Mouse (Mus musculus) cerebral cortex, adult 2 months (tissue): ENCODE data around the gene Itgb5.

ENCODE experiments used
- WGBS: fragments of 180-500 bp; shearing (Covaris S2); methylation state at CpG from one replicate; pipeline ENCODE4 v1.1.7; 2018; 5-methylcytosine and 5-hydroxymethylcytosine counted together

The Itgb5 gene

DNA sequence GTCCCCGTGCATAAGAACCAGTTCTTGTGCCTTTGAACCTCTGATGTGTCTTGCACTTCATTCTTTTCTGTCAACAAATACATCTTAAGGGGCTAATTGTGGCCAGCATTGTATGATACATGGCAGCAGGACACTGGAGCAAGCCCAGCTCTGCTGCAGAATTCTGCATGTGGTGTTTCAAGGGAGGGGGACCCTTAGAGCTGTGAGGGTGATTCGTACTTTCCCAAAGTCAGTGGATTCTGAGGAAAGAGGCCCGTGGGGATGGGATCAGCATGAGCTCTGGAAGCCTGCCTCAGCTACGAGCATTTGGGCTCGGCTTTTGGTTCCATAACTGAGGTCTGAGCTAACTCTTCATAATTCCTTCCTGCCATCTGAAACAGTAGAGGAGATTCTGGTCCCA, 75.1 kb downstream of the Itgb5 start:
- WGBS = 87% methylated on average over 5 of the region's 5 CpGs

DNA sequence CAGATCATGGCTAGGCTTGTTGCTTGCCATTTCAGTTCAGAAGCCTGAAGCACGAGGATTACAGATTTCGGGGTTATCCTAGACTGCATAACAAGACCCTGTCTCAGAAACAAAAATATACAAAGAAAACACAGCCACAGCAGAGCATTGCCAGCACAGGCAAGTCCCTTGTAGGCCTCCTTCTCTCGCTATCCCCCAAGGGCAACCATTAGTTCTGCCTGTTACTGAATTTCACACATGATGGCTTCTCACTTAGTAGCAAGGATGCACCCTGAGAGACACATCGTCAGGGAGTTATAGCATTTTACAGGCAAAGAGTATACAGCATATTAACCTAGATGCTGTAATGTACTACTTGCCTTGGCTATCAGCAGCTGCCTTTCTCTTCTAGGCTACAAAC, 78.8 kb downstream of the Itgb5 start:
- WGBS = 84% methylated on average over 4 of the region's 4 CpGs

DNA sequence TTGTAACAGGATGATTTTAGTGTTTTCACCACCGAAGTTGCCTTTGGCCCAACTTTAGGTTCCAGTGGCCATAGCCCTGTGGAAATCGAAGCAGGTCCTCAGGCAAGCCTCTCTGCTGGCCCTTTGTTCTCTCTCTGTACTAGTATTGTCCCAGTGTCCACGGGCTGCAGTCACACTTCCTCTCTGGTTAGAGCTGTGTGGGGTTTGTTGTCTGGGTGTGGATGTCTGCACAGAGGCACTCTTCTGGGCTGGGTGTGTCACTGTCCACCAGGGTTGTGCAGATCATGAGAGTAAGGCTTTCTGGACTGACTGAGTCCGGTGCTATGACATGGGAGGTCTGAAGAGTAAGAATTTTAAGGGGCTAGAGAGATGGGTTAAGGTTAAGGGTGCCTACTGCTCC, 85.5 kb downstream of the Itgb5 start:
- 73% methylated on average over 4 of the region's 4 CpGs for WGBS

DNA sequence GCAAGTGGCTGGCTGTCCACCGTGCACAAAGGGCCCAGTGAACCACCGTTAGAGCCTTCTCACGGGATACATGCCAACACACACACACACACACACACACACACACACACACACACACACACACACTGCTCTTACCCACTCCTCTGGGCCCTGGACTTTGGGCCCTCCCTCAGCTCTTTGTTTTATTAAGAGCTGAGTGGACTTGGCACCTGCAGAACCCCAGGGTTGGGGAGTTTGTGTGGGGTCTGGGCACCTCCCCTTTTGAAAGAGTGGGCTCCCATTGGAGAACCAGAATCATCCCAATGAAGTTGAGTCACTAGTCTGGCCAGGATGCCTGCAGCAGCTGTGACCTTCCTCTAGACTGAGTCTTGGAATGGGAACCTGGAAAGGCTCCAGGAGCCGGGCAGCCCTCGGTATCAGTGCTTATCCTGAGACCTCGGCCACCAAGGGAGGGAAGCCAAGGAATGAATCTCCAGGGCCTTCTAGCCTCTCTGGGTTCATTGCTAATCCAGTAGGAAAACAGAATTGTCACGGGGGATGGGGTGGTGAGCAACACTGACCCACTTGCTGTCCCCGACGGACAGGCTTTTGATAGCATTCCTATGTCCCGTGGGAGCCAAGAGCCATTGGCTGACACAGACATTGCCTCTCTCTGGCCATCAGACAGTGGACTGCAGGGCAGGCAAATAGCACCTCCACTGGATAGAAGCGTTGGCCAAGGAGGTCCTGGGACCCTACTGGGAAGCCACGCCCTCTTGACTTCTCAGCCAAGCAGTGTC, 87.2 kb downstream of the Itgb5 start:
- 51% methylated on average over 12 of the region's 12 CpGs for WGBS

DNA sequence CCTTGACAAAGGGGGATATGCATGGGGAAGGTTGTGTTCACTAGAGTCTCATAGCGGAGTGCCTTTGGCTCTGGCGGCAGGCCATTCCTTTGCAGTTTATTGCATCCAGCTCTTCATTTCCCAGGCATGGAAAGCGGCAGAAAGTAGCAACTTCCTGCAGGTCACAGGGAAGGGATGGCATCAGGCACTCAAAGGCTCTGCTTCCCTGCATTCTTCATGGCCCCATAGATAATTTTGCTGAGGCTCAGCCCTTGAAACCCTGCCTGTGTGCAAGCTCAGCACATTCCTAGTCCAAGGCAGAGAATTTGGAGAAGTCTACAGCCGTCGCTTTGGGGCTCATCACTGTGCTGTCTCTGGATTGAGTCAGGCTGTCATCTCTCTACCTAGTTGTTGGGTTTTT, 87.9 kb downstream of the Itgb5 start:
- WGBS = 66% methylated on average over 5 of the region's 5 CpGs

DNA sequence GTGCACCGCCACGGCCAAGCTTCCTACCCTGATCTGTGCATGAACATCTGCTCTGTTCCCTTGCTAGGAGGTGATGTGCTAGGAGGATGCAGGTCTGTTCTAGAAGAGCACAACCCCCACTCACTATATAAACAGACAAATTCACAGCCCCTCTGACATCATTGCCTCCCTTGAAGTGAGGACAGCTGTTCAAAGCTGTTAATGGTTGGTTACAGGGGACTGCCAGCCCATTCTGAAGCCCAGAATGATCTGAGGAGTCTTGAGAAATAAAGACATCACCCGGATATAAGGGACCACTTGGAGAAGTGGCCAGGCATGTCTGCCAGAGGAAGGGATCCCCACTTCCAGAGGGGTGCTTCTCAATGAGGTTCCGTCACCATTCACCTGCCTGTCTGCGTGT, 88.5 kb downstream of the Itgb5 start:
- WGBS = 89% methylated on average over 5 of the region's 5 CpGs

DNA sequence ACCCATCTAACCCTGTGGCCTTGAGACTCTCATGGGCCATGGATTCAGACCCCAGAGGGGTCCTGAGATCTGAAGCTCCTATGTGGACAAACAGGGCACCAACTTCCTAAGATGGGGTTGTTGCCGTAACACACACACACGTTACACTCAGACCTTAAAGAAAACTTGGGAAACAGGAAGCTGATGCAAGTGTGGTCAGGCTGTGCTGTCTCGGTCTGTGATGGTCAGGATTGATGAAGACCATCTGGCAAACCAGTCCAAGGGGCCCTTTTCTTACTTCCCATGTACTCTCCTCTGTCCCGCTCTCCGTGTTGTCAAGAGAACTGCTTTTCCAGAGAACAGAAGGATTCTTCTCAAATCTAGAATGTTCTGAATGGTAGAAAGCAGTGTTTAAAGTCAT, 92.0 kb downstream of the Itgb5 start:
- WGBS = 89% methylated on average over 5 of the region's 5 CpGs

DNA sequence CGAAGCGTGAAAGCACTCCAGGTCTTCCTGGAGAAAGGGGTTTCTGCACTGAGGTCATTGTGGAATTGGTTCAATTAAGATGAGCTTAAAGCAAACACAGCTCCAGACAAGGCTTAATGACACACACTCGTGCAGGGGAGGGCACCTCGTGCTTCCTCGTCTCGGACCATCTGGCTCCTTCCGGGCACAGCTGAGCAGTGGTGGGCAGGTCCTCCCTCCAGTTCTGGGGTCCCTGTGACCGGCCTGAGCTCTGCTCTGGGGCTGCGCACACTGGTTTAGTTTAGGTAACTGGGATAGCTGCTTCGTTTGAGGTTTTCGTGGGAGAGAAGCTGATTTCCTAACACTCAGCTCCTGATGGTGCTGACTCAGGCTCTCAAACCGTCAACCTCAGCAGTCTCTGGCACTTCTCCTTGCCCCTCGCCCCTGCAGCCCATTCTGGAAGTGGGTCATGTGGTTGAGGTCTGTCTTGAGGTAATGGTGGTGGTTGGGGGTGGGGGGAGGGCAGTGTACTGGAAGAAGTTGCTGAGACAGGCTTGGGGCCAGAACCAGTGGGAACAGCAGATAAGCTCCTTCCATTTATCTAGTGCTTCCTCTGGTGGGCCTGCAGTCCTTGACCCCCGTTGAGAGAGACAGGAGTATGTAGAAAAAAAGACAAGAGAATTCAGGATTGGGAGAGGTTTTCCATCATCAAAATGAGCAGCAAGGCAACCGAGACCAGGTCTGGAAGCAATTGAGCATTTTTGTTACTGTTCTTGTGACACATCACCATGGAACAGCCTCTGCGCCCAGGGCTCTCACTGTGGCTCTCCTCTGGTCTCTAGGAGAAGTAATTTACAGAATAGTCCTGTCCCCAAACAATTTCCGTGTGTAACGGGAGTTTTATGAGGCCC, 92.9 kb downstream of the Itgb5 start:
- 56% methylated on average over 18 of the region's 18 CpGs for WGBS

DNA sequence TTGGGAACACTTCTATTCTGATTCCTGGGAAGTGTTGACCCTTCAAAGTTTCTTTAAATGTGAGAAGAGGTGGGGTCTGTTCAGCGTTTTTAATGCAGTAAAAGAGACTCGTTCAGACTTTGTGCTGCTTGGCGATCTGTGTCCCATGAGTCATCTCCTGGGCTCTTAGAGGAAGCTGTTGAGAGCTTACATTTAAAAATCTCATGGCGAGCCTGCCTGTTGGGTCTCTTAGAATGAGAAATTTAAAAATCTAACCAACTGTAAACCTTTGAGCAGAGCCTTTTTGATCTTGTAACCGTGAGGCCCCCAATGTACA, 93.5 kb downstream of the Itgb5 start:
- WGBS = 46% methylated on average over 5 of the region's 5 CpGs

DNA sequence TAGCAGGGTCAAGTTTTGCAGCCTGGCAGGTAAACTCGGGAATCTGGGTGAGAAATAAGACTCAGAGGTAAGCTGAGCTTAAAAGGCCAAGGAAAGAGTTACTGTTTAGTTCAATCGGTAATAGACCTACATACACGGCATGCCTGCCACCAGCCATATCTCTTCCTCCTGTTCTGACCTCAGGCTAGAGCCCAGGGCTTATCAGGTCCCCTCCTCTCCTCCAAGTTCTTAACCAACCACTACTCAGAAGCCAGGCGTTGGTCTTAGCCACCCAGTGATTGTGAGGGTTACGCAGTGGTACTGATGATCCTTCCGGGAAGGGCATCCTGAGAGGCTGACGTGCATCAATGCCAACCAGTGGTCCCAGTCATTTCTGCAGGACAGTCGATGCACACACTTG, 94.3 kb downstream of the Itgb5 start:
- WGBS = 93% methylated on average over 8 of the region's 8 CpGs

DNA sequence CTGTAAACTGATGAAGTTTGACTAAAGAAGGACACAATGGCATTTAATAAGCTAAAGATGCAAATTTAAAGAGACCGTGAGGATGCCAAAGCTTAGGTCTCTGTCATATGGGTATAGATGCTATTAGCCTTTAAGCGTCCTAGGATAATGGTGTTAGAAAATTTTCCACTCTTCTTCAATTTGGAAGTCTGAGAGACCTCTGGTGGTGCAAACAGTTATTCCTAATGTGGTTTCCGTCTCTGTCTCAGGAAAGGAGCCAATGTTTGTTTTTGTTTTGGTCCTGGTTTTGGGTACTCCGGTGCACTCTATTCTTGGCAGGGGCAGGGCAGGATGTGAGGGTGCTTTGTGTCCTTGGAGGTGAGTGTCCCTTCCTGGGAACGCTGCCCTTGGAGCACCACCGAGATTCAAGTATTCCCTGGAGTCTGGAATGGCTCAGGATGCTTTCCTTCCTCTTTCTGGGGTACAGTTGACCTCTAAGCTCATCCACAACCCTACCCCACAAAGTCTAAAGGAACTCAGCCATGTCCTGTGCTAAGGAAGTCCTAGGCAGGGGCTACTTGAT, 97.9 kb downstream of the Itgb5 start:
- WGBS = 57% methylated on average over 6 of the region's 6 CpGs

DNA sequence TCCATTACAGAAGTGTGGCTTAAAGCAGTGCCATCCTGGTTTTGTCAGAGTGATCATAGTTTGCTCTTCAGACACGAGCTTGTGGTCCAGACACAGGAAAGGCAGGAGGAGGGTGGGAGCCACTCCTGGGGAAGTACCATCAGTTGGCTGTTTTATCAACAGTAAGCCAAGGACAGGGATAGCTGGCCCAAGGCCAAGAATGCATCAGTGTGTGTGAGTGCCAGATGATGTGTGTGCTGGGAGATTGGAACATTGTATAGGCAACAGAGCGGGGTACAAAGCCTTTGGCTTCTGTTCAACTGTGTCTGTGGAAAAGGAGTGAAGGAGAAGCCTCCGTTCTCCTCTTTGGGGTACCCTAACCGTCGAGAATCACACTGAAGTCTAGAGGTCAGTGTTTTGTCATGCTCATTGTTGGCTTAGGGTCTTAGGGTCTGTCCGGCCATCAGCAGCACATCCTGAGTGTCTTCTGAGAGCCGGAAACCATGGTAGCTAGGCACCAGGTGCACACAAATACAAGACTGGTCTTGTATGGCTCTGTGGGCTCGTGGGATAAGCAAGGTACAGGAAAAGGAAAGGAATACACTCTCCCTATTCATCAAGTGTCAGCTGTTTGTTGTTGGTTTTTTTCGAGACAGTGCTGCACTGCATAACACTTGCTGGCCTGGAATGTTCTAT, 99.5 kb downstream of the Itgb5 start:
- WGBS = 74% methylated on average over 9 of the region's 9 CpGs

DNA sequence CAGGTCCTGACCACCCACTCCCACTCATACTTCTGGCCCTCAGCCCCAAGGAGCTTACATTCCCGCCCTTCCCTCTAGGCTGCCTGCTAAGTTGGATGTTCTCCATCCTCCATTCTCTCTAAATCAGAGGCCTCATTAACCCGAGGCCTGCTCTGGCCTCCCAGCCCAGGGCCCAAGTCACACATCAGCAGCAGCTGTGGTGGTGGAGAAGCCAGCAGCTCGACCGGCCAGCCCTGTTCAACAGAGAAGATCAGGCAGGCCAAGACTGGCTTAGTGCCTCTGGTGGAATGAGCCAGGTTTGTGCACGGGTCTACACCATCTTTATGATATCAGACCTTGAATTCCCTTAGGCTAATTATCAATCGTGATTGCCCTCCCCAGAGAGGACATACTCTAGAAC, 101.3 kb downstream of the Itgb5 start:
- WGBS = 82% methylated on average over 6 of the region's 6 CpGs

DNA sequence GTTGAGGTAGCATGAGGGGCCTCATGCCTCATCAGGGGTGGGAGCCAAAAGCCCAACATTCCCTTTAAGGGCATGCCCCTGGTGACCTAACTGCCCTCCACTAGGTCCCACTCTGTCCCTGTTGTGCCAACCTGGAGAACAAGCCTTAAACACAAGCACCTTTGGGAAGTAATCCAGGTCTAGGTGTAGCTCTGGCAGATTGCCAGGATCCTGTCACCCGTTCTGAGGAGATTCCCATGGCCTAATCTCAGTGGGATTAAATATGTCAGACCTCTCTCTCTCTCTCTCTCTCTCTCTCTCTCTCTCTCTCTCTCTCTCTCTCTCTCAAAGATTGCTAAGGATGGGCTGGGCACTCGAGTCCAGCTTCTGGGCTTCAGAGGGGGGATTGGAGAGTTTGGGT, 102.2 kb downstream of the Itgb5 start:
- 55% methylated on average over 2 of the region's 2 CpGs for WGBS

DNA sequence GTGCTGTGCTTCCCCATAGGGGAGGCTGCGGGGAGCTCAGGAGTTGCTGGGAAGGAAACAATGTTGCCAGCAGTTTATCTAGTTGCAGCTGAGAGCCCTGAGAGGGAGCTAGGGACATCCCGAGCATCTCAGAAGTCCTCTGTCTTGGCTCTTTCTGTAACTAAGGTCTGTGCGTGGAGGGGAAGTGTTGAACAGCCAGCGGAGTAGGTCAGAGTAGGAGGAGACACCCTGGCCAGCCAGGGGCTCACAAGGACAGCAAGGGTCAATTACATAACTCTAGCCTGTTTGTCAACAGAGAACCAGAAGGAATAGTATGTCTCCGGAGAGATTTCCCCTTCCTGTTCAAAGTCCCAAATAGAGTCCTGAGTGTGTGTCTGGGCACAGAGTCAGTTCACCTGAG, 102.7 kb downstream of the Itgb5 start:
- 57% methylated on average over 5 of the region's 5 CpGs for WGBS

DNA sequence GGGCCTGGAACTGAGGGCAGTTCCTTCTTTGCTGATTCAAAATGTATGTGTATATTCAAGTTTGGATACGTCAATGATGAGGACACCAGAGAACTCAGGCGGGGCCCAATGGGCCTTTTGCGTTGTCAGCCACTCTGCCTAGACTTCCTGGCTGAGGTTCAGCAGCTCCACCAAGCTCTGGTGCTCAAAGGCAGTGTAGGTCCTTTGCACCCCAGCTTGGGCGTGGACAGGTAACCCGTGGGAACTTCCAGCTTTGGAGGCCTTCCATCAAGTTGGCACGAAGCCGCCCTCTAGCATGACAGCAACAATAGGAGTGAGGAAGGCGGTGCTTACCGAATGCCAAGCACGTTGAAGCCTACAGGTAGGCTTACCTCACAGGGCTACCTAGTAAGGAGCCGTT, 103.9 kb downstream of the Itgb5 start:
- WGBS = 95% methylated on average over 11 of the region's 11 CpGs

DNA sequence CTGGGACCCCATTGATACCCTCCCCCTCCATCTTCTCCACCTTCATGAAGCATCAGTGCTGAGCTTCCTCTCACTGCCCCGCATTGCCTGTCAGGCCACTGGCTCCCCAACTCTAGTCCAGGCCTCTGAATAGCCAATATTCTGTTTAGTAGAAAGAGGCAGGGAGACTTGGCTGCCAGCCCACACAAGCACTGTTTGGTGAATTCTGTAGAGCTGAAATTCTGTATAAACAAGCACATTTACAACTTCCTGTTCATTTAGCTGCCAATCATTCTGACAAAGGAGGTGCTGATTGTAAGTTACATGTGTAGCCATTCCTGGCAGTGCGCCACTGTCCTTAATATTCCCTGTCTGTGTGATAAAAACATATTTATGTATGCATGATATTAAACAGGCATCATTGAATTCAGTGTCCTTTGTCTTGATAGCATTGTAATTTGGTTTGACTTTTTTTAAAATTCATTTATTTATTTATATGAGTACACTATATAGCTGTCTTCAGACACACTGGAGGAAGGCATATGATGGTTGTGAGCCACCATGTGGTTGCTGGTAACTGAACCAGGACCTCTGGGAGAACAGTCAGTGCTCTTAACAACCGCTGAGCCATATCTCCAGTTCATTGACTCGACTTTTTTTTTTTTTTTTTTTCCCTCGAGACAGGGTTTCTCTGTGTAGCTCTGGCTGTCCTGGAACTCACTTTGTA, 105.4 kb downstream of the Itgb5 start:
- WGBS = 53% methylated on average over 5 of the region's 5 CpGs

DNA sequence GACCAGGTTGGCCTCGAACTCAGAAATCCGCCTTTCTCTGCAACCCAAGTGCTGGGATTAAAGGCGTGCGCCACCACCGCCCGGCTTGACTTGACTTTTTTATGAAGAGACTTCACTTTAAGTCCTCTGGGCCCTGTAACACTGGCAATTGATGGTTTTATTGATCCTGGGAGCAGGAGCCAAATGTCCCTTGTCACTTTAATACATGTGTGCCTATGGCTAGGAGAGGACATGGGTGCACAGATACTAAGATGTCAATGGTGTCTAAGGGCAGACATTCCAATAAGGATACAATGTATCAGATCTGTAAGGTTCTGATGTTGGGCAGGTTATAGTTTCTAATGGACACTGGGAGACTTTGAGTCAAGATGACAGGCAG, 105.9 kb downstream of the Itgb5 start:
- WGBS = 95% methylated on average over 6 of the region's 6 CpGs

DNA sequence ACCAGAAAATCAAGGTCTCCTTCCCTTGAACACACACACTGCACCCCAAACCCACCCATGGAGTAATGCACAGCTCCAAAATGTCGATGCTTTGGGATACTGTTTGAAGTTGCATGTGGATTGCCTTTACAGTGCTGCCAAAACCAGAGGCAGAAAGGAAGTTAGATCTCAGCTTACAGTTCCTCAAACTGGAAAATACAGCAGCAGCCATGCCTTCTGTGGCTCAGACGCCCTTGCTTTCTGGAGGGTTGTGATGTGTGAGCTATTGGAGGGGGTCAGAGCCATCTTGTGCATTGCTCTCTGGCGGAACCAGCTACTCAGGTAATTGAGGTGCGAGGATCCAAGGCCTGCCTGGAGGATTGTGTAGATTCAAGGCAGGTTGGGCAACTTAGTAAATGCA, 107.4 kb downstream of the Itgb5 start:
- 78% methylated on average over 4 of the region's 4 CpGs for WGBS

DNA sequence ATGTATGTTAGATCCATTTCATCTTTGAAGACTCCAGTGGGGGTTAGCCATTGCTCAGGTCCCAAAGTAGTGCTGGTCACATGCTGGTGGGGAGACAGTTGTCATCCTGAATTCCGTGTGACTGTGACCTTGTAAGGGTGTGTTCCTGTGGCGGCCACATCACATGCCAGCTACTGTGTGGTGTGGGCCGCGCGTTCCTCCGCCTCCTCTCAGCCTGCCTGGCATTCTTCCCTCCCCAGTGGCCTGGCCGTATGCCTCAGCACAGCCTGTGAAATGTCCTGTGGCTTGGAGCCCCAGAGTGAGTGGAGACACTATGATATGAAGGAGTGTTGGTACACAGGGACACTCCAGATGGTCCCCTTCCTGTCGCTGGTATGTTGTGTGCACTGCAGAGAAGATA, 108.1 kb downstream of the Itgb5 start:
- WGBS = 18% methylated on average over 8 of the region's 8 CpGs

DNA sequence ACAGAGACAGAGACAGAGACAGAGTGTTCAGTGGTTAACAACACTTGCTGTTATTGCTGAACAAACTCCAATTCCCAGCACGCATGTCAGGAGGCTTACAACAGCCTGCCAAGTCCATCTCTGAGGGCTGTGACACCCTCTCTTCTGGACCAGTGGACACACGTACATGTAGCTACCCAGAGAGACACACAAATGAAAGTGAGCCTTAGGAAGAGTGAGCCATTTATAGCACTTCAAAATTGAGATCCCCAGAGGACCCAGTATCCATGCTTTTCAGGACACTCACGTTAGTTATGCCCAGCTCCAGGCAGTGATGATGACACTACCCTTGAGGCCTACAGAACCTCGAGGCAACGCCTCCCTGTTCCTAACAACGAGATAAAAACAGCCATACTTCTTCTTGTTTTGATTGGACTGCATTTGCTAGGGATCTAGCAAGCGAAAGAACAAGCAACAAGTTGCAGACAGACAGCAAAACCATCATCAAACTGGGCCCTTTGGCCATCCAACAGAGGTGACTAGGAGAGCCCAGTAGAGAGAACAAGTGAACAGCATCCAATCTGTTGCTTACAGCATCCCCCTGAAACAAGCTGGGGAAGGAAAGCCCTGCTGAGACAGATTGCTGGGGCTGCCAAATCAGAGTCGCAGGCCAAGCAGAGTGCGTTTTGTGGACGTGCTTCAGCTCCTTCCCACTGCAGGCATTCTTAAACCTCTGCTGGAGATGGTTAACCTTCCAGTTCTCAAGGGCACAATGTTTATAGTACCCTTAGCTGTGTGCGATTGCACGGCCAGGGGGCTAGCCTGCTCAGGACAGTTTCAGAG, 109.1 kb downstream of the Itgb5 start:
- WGBS = 64% methylated on average over 12 of the region's 12 CpGs
